Mouse (Mus musculus) embryonic facial prominence, embryonic 13.5 days (tissue): ENCODE results near the gene B3gnt4. TPM values are rescaled to one million over a fixed set of nuclear protein-coding genes. Genes with fewer than 3 reads are reported as not detected.

ENCODE experiments used
- ATAC-seq: fragments of 200-750 bp; cut with Nextera tagmentation; 2 replicates; pipeline ENCODE4 v1.8.0; 2017; ENCODE audit warnings: low read depth; ENCODE audit not compliant: insufficient number of reproducible peaks, insufficient read depth, low FRiP score, low TSS enrichment
- H3K27ac ChIP-seq: fragments of 300-500 bp; sonication (generic); 2 replicates; pipeline ENCODE4 v1.5.1; 2015; ENCODE audit warnings: moderate library complexity, mild to moderate bottlenecking, inconsistent platforms
- H3K27me3 ChIP-seq: fragments of 300-500 bp; sonication (generic); 2 replicates; pipeline ENCODE4 v1.6.1; 2015; ENCODE audit warnings: mild to moderate bottlenecking, inconsistent platforms
- H3K36me3 ChIP-seq: fragments of 300-500 bp; sonication (generic); 2 replicates; pipeline ENCODE4 v1.6.1; 2015; ENCODE audit warnings: mild to moderate bottlenecking, inconsistent platforms
- H3K4me1 ChIP-seq: fragments of 300-500 bp; sonication (generic); 2 replicates; pipeline ENCODE4 v1.6.1; 2015; ENCODE audit warnings: inconsistent platforms
- H3K4me2 ChIP-seq: fragments of 300-500 bp; sonication (generic); 2 replicates; pipeline ENCODE4 v1.6.1; 2015; ENCODE audit warnings: moderate library complexity, mild to moderate bottlenecking, inconsistent platforms
- H3K4me3 ChIP-seq: fragments of 300-500 bp; sonication (generic); 2 replicates; pipeline ENCODE4 v1.5.1; 2015; ENCODE audit warnings: mild to moderate bottlenecking, inconsistent platforms
- H3K9ac ChIP-seq: fragments of 300-500 bp; sonication (generic); 2 replicates; pipeline ENCODE4 v1.6.1; 2015; ENCODE audit warnings: mild to moderate bottlenecking, inconsistent platforms
- H3K9me3 ChIP-seq: fragments of 300-500 bp; sonication (generic); 2 replicates; pipeline ENCODE4 v1.6.1; 2016; ENCODE audit warnings: inconsistent platforms
- WGBS: fragments of 180-500 bp; shearing (Covaris S2); methylation state at CpG from one replicate; pipeline ENCODE4 v1.1.7; 2015; ENCODE audit warnings: mixed read lengths; 5-methylcytosine and 5-hydroxymethylcytosine counted together
- polyA plus RNA-seq: library from polyadenylated mRNA; unstranded; fragments of >200 nt; fragmentation: Nextera tagmentation; extraction: Ambion mirVana; gene quantifications from 2 replicates; pipeline ENCODE4 v1.2.1, GENCODE M21; 2015

B3gnt4 gene
- polyA plus RNA-seq: 1.3 and 1.6 TPM in 2 replicates

GRCm38 (mm10) chr5:123510160-123510559 is at the start of gene B3gnt4:
Gene B3gnt4 (plus strand): TSS chr5:123510460.
- H3K4me3 ChIP-seq: peak within 1 kb of the TSS; percentile 64
- 85% methylated on average over 5 of the region's 5 CpGs for WGBS

DNA sequence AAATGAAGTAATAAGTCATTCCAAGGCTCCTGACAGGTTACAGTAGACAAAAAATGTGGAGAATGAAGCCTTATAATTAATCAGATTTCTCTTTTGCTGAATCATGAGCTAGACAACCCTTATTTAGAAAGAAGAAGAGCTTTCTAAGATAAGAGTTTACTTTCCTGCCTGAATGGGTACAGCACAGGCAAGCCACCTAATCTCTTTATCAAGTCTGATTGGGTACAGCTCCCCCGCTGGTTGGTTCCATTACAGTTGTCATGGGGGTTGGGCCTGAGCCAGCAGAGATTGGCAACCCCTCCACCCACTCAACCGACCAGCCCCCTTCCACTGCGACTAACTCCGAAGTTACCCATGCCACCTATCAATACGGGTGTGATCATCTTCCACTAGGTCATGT is 48.8 kb upstream of the B3gnt4 start:
- Histone ChIP-seq H3K4me2 (no peak overlapping the region), H3K9ac (no peak overlapping the region), H3K9me3 (no peaks in the 10 kb centered on the region), H3K27me3 (no peaks in the 10 kb centered on the region), H3K36me3 (peaks cover 4% of the 10 kb centered on the region; the same call in 1 of the 2 replicates), H3K4me3 (no peak overlapping the region), H3K27ac (no peak overlapping the region), H3K4me1 (peaks cover 3% of the 10 kb centered on the region; the same call in 1 of the 2 replicates)
- ATAC-seq: no peak
- WGBS: 53% methylated on average over 5 of the region's 5 CpGs

More at GRCm38 (mm10) chr5:123510160-123510559, at the start of gene B3gnt4:
- Histone ChIP-seq H3K36me3 (peaks cover 39% of the 10 kb centered on the region), H3K27me3 (peaks cover 10% of the 10 kb centered on the region; the same call in 1 of the 2 replicates), H3K27ac (no peak within 1 kb of the TSS), H3K4me2 (peak within 1 kb of the TSS; percentile 89), H3K4me1 (peaks cover 16% of the 10 kb centered on the region), H3K9ac (no peak within 1 kb of the TSS), H3K9me3 (no peaks in the 10 kb centered on the region)
- ATAC-seq: no peak

GRCm38 (mm10) chr5:123464638-123465037 is 45.6 kb upstream of the B3gnt4 start:
- Histone ChIP-seq H3K27me3 (no peaks in the 10 kb centered on the region), H3K4me1 (peaks cover 3% of the 10 kb centered on the region; the same call in 1 of the 2 replicates), H3K4me3 (no peak overlapping the region), H3K9me3 (no peaks in the 10 kb centered on the region), H3K27ac (no peak overlapping the region), H3K36me3 (no peaks in the 10 kb centered on the region), H3K4me2 (no peak overlapping the region), H3K9ac (no peak overlapping the region)
- no peak for ATAC-seq
- WGBS: 96% methylated on average over 1 of the region's 1 CpGs

DNA sequence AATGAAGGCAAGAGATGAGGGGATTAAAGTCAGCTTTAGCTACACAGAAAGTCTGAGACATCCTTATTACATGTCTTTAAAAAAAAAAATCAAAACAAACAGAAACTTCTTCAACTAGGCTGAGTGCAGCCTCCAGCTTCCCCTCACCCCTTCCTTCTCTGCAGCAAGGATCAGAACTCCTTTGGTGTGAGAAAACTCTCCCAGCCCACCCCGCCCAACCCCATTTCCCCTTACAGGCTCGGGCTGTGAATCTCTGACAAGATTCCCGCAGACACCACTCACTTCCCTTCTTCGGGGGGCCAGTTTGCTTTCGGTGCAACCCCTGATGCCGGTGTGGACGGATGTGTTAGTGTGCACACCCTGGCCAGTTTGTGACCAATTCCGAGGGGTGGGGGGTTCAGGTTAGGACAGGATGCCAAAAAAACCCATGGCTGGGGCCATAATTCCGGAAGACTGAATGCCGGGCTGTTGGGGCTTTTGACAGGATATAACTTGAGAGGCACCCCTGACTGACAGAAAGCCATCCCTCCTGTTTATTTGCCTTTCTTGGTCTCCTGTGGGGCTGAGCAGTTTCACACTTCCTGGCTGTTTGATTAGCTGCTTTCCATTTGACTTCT is 39.4 kb upstream of the B3gnt4 start:
- Histone ChIP-seq H3K4me2 (no peak overlapping the region), H3K4me3 (no peak overlapping the region), H3K36me3 (no peaks in the 10 kb centered on the region), H3K9ac (peak overlapping the region; percentile 32; the same call in 1 of the 2 replicates), H3K4me1 (no peaks in the 10 kb centered on the region), H3K27me3 (no peaks in the 10 kb centered on the region), H3K27ac (no peak overlapping the region), H3K9me3 (no peaks in the 10 kb centered on the region)
- ATAC-seq: no peak
- 62% methylated on average over 10 of the region's 10 CpGs for WGBS

DNA sequence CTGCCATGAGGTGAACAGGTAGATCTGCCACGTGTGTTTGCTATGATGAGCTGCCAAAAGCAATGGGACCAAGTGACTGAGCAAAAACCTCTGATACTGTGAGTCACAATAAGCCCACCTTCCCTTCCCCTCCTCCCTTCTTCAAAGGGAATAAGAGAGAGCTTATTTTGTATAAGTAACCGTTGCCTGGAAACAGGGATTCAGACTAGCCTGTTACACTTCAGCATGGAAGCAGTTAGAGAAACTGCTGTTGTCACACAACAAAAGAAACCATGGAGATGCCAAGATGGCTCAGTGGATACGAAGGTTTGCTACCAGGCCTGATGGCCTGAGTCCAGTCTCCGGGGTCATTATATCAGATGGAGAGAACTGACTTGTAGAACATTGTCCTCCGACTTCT is 36.4 kb upstream of the B3gnt4 start:
- WGBS: 83% methylated on average over 5 of the region's 5 CpGs
- Histone ChIP-seq H3K36me3 (no peaks in the 10 kb centered on the region), H3K27me3 (no peaks in the 10 kb centered on the region), H3K4me2 (no peak overlapping the region), H3K4me1 (no peaks in the 10 kb centered on the region), H3K9ac (no peak overlapping the region), H3K9me3 (no peaks in the 10 kb centered on the region), H3K4me3 (no peak overlapping the region), H3K27ac (no peak overlapping the region)
- no peak for ATAC-seq

DNA sequence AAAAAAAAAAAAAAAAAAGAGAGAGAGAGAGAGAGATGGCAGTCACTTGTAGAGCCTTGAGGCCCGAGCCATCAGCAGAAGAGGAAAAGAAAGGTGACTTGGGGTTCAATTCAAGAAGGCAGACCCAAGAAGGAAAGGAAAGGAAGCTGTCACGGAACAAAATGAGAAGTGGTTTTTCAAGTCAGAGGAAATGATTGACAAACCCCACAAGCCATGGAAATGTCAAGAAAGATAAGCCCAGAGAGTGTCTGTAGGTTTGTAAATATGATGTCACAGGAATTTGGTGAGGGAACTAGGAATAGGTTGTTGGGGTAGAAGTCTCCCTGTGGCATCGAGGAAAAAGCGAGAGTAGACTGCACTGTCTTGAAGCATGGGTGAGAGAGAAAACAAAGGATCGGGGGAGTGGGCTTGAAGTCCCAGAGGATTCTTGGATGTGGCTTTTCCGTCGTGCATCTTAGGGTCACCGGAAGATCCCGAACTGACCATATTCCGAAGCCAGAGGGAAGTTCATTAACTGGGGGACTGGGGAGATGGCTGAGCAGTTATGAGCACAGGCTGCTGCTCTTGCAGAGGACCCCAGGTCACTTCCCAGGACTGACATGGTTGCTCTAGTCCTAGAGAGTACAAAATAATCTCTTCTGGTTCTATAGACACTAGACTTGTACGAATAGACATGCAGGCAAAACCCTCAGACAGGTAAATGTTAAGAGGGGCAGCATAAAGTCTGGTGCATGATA is 22.4 kb upstream of the B3gnt4 start:
- 84% methylated on average over 11 of the region's 11 CpGs for WGBS

DNA sequence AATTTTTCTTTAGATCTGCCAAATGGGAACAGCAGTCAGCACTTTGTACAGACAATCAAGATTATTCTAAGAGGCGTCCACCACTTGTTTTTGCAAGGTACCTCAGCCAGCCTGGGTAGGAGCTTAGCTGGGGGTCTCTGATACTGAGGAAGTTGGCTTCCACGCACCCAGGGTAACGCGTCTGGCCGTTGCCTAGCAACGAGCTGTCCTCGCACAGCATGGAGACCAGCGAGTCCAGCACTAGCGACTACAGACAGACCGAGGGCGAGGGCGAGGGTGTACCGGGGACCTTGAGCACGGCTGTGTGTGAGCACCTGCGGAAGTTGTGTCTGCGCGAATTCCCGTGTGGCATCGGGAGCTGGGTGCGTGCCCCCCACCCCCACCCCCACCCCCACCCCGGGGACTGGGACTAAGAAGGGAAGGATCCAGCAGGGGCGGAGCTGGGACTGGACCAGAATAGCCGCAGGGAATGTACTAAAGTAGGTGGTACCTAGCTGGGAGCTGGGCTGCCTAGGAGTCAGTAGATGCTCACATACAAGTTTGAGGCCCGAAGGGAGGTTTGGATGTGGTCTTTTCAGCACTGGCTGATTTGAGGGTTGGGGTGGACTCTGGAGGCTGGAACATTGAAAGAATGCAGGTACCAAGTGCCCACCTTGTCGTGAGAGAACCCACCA is 21.0 kb upstream of the B3gnt4 start, which contains the start of the genes Lrrc43 and Il31:
TSS of gene Lrrc43 (plus strand) at position 194 of the 674 bp plus-strand sequence.
TSS of gene Il31 (minus strand) at position 378 of the 674 bp plus-strand sequence.
- no peak within 1 kb of the TSS for H3K27ac ChIP-seq
- 10% methylated on average over 25 of the region's 25 CpGs for WGBS
- peaks cover 12% of the 10 kb centered on the region for H3K4me1 ChIP-seq
- peak within 1 kb of the TSS; percentile 20 for H3K4me3 ChIP-seq
- H3K27me3 ChIP-seq: peaks cover 9% of the 10 kb centered on the region; the same call in 1 of the 2 replicates
- H3K9me3 ChIP-seq: no peaks in the 10 kb centered on the region
- H3K36me3 ChIP-seq: no peaks in the 10 kb centered on the region
- peak within 1 kb of the TSS; percentile 52 for H3K4me2 ChIP-seq
- no peak within 1 kb of the TSS for H3K9ac ChIP-seq
- ATAC-seq: no peak

More for the DNA sequence above, 22.4 kb upstream of the B3gnt4 start:
- Histone ChIP-seq H3K27me3 (peaks cover 9% of the 10 kb centered on the region; the same call in 1 of the 2 replicates), H3K27ac (no peak overlapping the region), H3K36me3 (no peaks in the 10 kb centered on the region), H3K4me3 (no peak overlapping the region), H3K4me2 (no peak overlapping the region), H3K9ac (no peak overlapping the region), H3K4me1 (peaks cover 12% of the 10 kb centered on the region), H3K9me3 (no peaks in the 10 kb centered on the region)
- no peak for ATAC-seq

- H3K9ac ChIP-seq: no peak overlapping the region
- ATAC-seq: no peak
- H3K27ac ChIP-seq: no peak overlapping the region
- no peaks in the 10 kb centered on the region for H3K36me3 ChIP-seq
- H3K9me3 ChIP-seq: no peaks in the 10 kb centered on the region
- 45% methylated on average over 9 of the region's 9 CpGs for WGBS
- H3K27me3 ChIP-seq: peaks cover 9% of the 10 kb centered on the region; the same call in 1 of the 2 replicates
- H3K4me1 ChIP-seq: peaks cover 12% of the 10 kb centered on the region
- 0 out of 2 replicates have a peak overlapping the region, but pooled peaks have one; percentile 52 for H3K4me2 ChIP-seq
- H3K4me3 ChIP-seq: no peak overlapping the region
Measured at GRCm38 (mm10) chr5:123489935-123490334, 20.3 kb upstream of the B3gnt4 start.

DNA sequence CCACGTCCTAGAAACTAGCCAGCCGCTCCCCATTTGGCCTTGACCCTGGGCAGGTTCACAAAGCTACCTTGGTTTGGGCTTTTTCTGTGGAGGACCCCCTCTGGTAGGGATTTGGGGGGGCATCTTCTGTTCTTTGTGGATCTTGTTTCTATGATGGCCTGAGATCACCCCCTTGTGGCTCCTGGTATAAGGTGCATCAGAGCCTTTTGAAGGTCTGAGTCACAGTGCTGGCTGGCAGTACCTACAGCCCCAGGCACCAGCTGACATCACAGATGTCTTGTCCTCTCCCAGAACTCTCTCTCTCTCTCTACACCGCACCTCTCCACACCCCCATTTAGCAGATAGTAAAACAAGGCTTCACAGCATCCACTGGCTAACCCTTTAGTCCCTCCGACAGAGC is 10.5 kb upstream of the B3gnt4 start:
- ATAC-seq: no peak
- H3K4me2 ChIP-seq: no peak overlapping the region
- no peak overlapping the region for H3K27ac ChIP-seq
- H3K36me3 ChIP-seq: no peaks in the 10 kb centered on the region
- 41% methylated on average over 4 of the region's 4 CpGs for WGBS
- H3K9me3 ChIP-seq: no peaks in the 10 kb centered on the region
- H3K27me3 ChIP-seq: peaks cover 5% of the 10 kb centered on the region; the same call in 1 of the 2 replicates
- H3K9ac ChIP-seq: no peak overlapping the region
- H3K4me3 ChIP-seq: no peak overlapping the region
- H3K4me1 ChIP-seq: peaks cover 18% of the 10 kb centered on the region

DNA sequence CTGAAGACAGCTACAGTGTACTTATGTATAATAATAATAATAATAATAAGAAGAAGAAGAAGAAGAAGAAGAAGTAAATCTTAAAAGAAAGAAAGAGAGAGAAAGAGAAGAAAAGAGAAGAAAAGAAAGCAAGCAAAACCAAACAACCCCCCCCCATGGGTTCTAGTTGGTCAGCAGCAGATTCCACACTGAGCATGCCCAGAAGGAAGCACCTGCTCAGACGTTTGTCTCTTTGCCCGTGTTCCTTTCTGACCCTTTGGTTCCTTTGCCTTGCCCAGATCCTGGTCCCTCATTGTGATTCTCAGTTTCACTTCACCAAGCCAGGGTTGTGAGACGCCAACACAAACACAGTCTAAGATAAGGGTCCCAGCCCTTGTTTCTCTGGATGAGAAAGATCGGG is 8.3 kb upstream of the B3gnt4 start:
- H3K36me3 ChIP-seq: no peaks in the 10 kb centered on the region
- peaks cover 6% of the 10 kb centered on the region for H3K27me3 ChIP-seq
- peaks cover 13% of the 10 kb centered on the region for H3K4me1 ChIP-seq
- H3K9ac ChIP-seq: no peak overlapping the region
- no peak overlapping the region for H3K27ac ChIP-seq
- H3K9me3 ChIP-seq: no peaks in the 10 kb centered on the region
- ATAC-seq: no peak
- no peak overlapping the region for H3K4me3 ChIP-seq
- H3K4me2 ChIP-seq: no peak overlapping the region
- 77% methylated on average over 4 of the region's 4 CpGs for WGBS

- peak overlapping the region; percentile 89 for H3K4me2 ChIP-seq
- H3K27me3 ChIP-seq: peaks cover 10% of the 10 kb centered on the region; the same call in 1 of the 2 replicates
- H3K27ac ChIP-seq: no peak overlapping the region
- H3K4me1 ChIP-seq: peaks cover 21% of the 10 kb centered on the region
- peak; percentile 76 for ATAC-seq
- WGBS: under 1% methylated on average over 59 of the region's 59 CpGs
- no peaks in the 10 kb centered on the region for H3K9me3 ChIP-seq
- H3K36me3 ChIP-seq: peaks cover 27% of the 10 kb centered on the region
- H3K4me3 ChIP-seq: peak overlapping the region; percentile 64
- peak overlapping the region; percentile 72 for H3K9ac ChIP-seq
Measured at GRCm38 (mm10) chr5:123507936-123508723, 2.1 kb upstream of the B3gnt4 start.
